Mouse (Mus musculus) lung, embryonic 16.5 days (tissue): ENCODE results near the gene Hcrtr1. TPM values are rescaled to one million over a fixed set of nuclear protein-coding genes. Genes with fewer than 3 reads are reported as not detected.

Source experiments
- polyA plus RNA-seq: library from polyadenylated mRNA; unstranded; fragments of >200 nt; fragmentation: Nextera tagmentation; extraction: Ambion mirVana; gene quantifications from 2 replicates; pipeline ENCODE4 v1.2.1, GENCODE M21; 2015

Gene Hcrtr1
- polyA plus RNA-seq, 1 experiment from 2014 or later: 0.40 TPM

Other genes starting within 250 kb of the Hcrtr1 start
- not detected in 2 replicates for gene Spocd1, start 210.1 kb downstream of the Hcrtr1 start, polyA plus RNA-seq
- gene Adgrb2, start 154.5 kb downstream of the Hcrtr1 start, polyA plus RNA-seq: 0.40 and 1.0 TPM in 2 replicates
- gene Col16a1, start 91.5 kb downstream of the Hcrtr1 start, polyA plus RNA-seq: 44.5 and 50.1 TPM in 2 replicates
- gene Pef1, start 36.8 kb downstream of the Hcrtr1 start, polyA plus RNA-seq: 77.9 and 81.2 TPM in 2 replicates
- 73.3 and 81.6 TPM in 2 replicates for gene Tinagl1, start 35.8 kb upstream of the Hcrtr1 start, polyA plus RNA-seq
- not detected in 2 replicates for gene Gm853, start 83.0 kb upstream of the Hcrtr1 start, polyA plus RNA-seq
- 19.9 and 20.4 TPM in 2 replicates for gene Serinc2, start 139.8 kb upstream of the Hcrtr1 start, polyA plus RNA-seq
- 41.0 and 54.4 TPM in 2 replicates for gene Fabp3, start 169.2 kb upstream of the Hcrtr1 start, polyA plus RNA-seq
- not detected in 2 replicates for gene Gm10570, start 169.3 kb upstream of the Hcrtr1 start, polyA plus RNA-seq
- 62.5 and 72.0 TPM in 2 replicates for gene Zcchc17, start 220.6 kb upstream of the Hcrtr1 start, polyA plus RNA-seq
- 135 and 138 TPM in 2 replicates for gene Snrnp40, start 220.8 kb upstream of the Hcrtr1 start, polyA plus RNA-seq